Mouse (Mus musculus): ENCODE measurements around the gene Lsm8. TPM values are rescaled to one million over a fixed set of nuclear protein-coding genes. Genes with fewer than 3 reads are reported as not detected.
"Not testable (repeated sequence)": the region's sequence is repeated elsewhere in the genome, so short reads cannot be mapped to it uniquely, and the experiment has no call there.

Lsm8 gene
- polyA plus RNA-seq, 1 experiment from 2014 or later, result 242 TPM

DNA sequence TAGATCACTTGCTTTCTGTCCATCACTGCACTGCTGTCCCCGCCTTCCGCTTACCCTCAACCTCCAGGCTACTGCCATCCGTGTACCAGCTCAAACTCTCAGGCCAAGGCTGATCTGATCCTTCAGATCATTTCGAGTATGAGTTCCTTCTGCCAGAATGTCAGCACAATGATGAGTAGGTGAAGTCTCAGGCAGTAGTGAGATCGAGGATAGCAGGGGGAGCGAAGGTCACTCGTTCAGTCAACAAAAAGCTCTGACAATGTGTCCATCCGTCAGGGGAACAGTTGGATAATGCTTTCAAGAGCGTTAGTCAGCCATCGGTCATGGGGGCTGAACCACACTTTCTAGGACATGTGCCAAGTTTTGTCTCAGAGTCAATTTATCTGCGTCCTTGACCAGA, 3.9 kb upstream of the Lsm8 start:
- not testable (repeated sequence) for H3K9ac ChIP-seq (ENCODE audit: low read length); H3K27ac ChIP-seq (replicated peaks; ENCODE audit: low read depth, low read length); H3K4me1 ChIP-seq (ENCODE audit: control insufficient read depth, insufficient read depth, low read length); H3K4me3 ChIP-seq (ENCODE audit: low read depth, low read length); DNase-seq (ENCODE audit: low spot score); H3K36me3 ChIP-seq (ENCODE audit: control insufficient read depth, insufficient read depth, low read length); H3K9me3 ChIP-seq (ENCODE audit: control insufficient read depth, low read length); H3K4me2 ChIP-seq (ENCODE audit: low read depth, severe bottlenecking); H3K27me3 ChIP-seq (ENCODE audit: control insufficient read depth, insufficient read depth, low read length); ATAC-seq (ENCODE audit: insufficient number of reproducible peaks, low FRiP score, low TSS enrichment, low read depth)
- no CpG with 5 or more reads among the region's 11 CpGs for WGBS

- not testable (repeated sequence) for DNase-seq (ENCODE audit: low spot score); H3K36me3 ChIP-seq (ENCODE audit: control insufficient read depth, insufficient read depth, low read length); ATAC-seq (ENCODE audit: insufficient number of reproducible peaks, low FRiP score, low TSS enrichment, low read depth); H3K4me3 ChIP-seq (ENCODE audit: low read depth, low read length); H3K4me1 ChIP-seq (ENCODE audit: control insufficient read depth, insufficient read depth, low read length); H3K4me2 ChIP-seq (ENCODE audit: low read depth, severe bottlenecking); H3K9ac ChIP-seq (ENCODE audit: low read length); H3K27me3 ChIP-seq (ENCODE audit: control insufficient read depth, insufficient read depth, low read length); H3K27ac ChIP-seq (replicated peaks; ENCODE audit: low read depth, low read length); H3K9me3 ChIP-seq (ENCODE audit: control insufficient read depth, low read length)
- 62% methylated on average over 5 of the region's 7 CpGs for WGBS
Measured at GRCm38 (mm10) chr6:18845571-18845970, 2.8 kb upstream of the Lsm8 start.

DNA sequence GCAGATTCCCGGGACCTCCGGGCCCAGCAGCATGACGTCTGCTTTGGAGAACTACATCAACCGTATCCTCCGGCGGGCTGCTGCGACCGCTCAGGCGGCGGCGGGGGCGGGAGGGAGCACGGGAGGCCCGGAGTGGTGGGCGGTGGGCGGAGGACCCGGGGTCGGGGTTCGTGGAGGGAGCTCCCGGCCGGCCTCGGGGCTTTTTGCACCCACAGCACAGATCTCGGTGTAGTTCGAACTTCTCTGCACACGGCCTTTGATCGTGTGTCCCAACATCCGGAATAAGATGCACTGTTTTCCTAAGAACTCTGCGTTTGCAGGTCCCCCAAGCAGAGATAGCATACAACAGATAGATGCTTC, 303 bp downstream of the Lsm8 start:
- ATAC-seq (ENCODE audit: insufficient number of reproducible peaks, low FRiP score, low TSS enrichment, low read depth), result no peak
- peak overlapping the region; percentile 94 for H3K9ac ChIP-seq (ENCODE audit: low read length)
- 1% methylated on average over 28 of the region's 28 CpGs for WGBS
- 0 out of 2 replicates have a peak, but pooled peaks cover 7% of the 10 kb centered on the region for H3K4me1 ChIP-seq (ENCODE audit: control insufficient read depth, insufficient read depth, low read length)
- no peak for DNase-seq (ENCODE audit: low spot score)
- H3K4me2 ChIP-seq (ENCODE audit: low read depth, severe bottlenecking), result peak overlapping the region; percentile 53
- H3K36me3 ChIP-seq (ENCODE audit: control insufficient read depth, insufficient read depth, low read length), result no peaks in the 10 kb centered on the region
- no peaks in the 10 kb centered on the region for H3K9me3 ChIP-seq (ENCODE audit: control insufficient read depth, low read length)
- H3K27me3 ChIP-seq (ENCODE audit: control insufficient read depth, insufficient read depth, low read length), result no peaks in the 10 kb centered on the region
- peak overlapping the region; percentile 65 for H3K4me3 ChIP-seq (ENCODE audit: low read depth, low read length)
- peak overlapping the region; percentile 90 for H3K27ac ChIP-seq (replicated peaks; ENCODE audit: low read depth, low read length)

- Histone ChIP-seq H3K27ac (replicated peaks; ENCODE audit: low read depth, low read length) (no peak overlapping the region), H3K4me2 (ENCODE audit: low read depth, severe bottlenecking) (no peak overlapping the region), H3K9ac (ENCODE audit: low read length) (no peak overlapping the region)
Measured at GRCm38 (mm10) chr6:18855323-18855722, 6.9 kb downstream of the Lsm8 start.

GRCm38 (mm10) chr6:18856487-18857078, 8.2 kb downstream of the Lsm8 start:
- DNase-seq (ENCODE audit: low spot score) (no peak), ATAC-seq (ENCODE audit: insufficient number of reproducible peaks, low FRiP score, low TSS enrichment, low read depth) (no peak)
- no peak overlapping the region for H3K27ac ChIP-seq (replicated peaks; ENCODE audit: low read depth, low read length)
- H3K9ac ChIP-seq (ENCODE audit: low read length), result no peak overlapping the region
- 93% methylated on average over 3 of the region's 3 CpGs for WGBS
- H3K9me3 ChIP-seq (ENCODE audit: control insufficient read depth, low read length), result no peaks in the 10 kb centered on the region
- H3K27me3 ChIP-seq (ENCODE audit: control insufficient read depth, insufficient read depth, low read length), result no peaks in the 10 kb centered on the region
- H3K36me3 ChIP-seq (ENCODE audit: control insufficient read depth, insufficient read depth, low read length), result peaks cover 4% of the 10 kb centered on the region
- H3K4me1 ChIP-seq (ENCODE audit: control insufficient read depth, insufficient read depth, low read length), result no peaks in the 10 kb centered on the region
- no peak overlapping the region for H3K4me3 ChIP-seq (ENCODE audit: low read depth, low read length)
- H3K4me2 ChIP-seq (ENCODE audit: low read depth, severe bottlenecking), result no peak overlapping the region

More at GRCm38 (mm10) chr6:18855323-18855722, 6.9 kb downstream of the Lsm8 start:
- Histone ChIP-seq H3K27me3 (ENCODE audit: control insufficient read depth, insufficient read depth, low read length) (no peaks in the 10 kb centered on the region), H3K4me3 (ENCODE audit: low read depth, low read length) (no peak overlapping the region), H3K9me3 (ENCODE audit: control insufficient read depth, low read length) (no peaks in the 10 kb centered on the region), H3K4me1 (ENCODE audit: control insufficient read depth, insufficient read depth, low read length) (no peaks in the 10 kb centered on the region), H3K36me3 (ENCODE audit: control insufficient read depth, insufficient read depth, low read length) (peaks cover 4% of the 10 kb centered on the region)
- DNase-seq (ENCODE audit: low spot score), result no peak
- no peak for ATAC-seq (ENCODE audit: insufficient number of reproducible peaks, low FRiP score, low TSS enrichment, low read depth)

DNA sequence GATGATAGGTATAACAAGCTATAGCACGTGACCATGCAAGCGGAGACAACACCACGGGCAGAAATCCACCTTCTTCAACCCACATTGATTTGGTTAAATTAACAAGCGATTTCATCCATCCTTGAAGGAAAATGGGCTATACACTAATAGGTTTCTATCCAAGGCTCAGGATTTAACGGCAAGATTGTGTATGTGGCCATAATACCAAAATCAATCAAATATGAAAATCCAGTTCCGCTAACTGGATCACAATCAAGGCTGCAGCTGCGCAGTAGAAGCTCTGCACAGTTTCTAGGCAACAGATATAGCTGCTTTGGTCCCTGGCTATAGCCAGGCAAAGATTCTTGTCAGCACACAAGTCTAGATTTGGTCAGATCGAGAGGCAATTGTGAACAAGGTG, 17.6 kb downstream of the Lsm8 start, which contains the start of gene Ankrd7:
TSS of gene Ankrd7 (plus strand) at position 301 of the 400 bp plus-strand sequence.
- Histone ChIP-seq H3K4me1 (ENCODE audit: control insufficient read depth, insufficient read depth, low read length) (no peaks in the 10 kb centered on the region), H3K27me3 (ENCODE audit: control insufficient read depth, insufficient read depth, low read length) (no peaks in the 10 kb centered on the region), H3K9me3 (ENCODE audit: control insufficient read depth, low read length) (no peaks in the 10 kb centered on the region), H3K27ac (replicated peaks; ENCODE audit: low read depth, low read length) (no peak within 1 kb of the TSS), H3K9ac (ENCODE audit: low read length) (no peak within 1 kb of the TSS), H3K4me3 (ENCODE audit: low read depth, low read length) (no peak within 1 kb of the TSS), H3K36me3 (ENCODE audit: control insufficient read depth, insufficient read depth, low read length) (no peaks in the 10 kb centered on the region), H3K4me2 (ENCODE audit: low read depth, severe bottlenecking) (no peak within 1 kb of the TSS)
- WGBS, result 94% methylated on average over 8 of the region's 8 CpGs
- no peak for ATAC-seq (ENCODE audit: insufficient number of reproducible peaks, low FRiP score, low TSS enrichment, low read depth)
- no peak for DNase-seq (ENCODE audit: low spot score)

GRCm38 (mm10) chr6:18889030-18889429, 40.7 kb downstream of the Lsm8 start:
- H3K27ac ChIP-seq (replicated peaks; ENCODE audit: low read depth, low read length), result no peak overlapping the region
- DNase-seq (ENCODE audit: low spot score), result no peak
- H3K36me3 ChIP-seq (ENCODE audit: control insufficient read depth, insufficient read depth, low read length), result no peaks in the 10 kb centered on the region
- ATAC-seq (ENCODE audit: insufficient number of reproducible peaks, low FRiP score, low TSS enrichment, low read depth), result no peak
- no peaks in the 10 kb centered on the region for H3K9me3 ChIP-seq (ENCODE audit: control insufficient read depth, low read length)
- H3K27me3 ChIP-seq (ENCODE audit: control insufficient read depth, insufficient read depth, low read length), result no peaks in the 10 kb centered on the region
- H3K4me1 ChIP-seq (ENCODE audit: control insufficient read depth, insufficient read depth, low read length), result no peaks in the 10 kb centered on the region
- H3K4me2 ChIP-seq (ENCODE audit: low read depth, severe bottlenecking), result no peak overlapping the region
- no peak overlapping the region for H3K9ac ChIP-seq (ENCODE audit: low read length)
- no peak overlapping the region for H3K4me3 ChIP-seq (ENCODE audit: low read depth, low read length)
- WGBS, result 71% methylated on average over 2 of the region's 2 CpGs

DNA sequence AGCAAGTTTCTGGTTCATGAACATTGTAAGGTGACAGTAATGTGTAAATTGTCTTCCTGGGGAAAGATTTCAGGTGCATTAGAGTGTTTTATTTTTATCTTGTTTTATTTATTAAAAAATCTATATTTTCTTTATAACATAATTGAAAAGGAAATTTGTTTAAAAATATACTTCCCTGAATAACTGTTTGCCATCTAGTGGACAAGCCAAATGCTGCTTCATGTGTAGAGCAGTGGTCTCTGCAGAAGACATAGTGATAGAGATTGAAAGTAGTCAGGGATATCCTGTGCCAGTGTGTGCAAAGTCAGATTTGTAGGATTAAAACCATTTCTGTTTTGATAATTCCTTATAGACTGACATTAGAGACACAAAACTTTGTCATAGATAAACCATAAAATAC, 45.8 kb downstream of the Lsm8 start:
- H3K9ac ChIP-seq (ENCODE audit: low read length), result no peak overlapping the region
- H3K4me3 ChIP-seq (ENCODE audit: low read depth, low read length), result no peak overlapping the region
- H3K4me1 ChIP-seq (ENCODE audit: control insufficient read depth, insufficient read depth, low read length), result no peaks in the 10 kb centered on the region
- ATAC-seq (ENCODE audit: insufficient number of reproducible peaks, low FRiP score, low TSS enrichment, low read depth) (no peak), DNase-seq (ENCODE audit: low spot score) (no peak)
- no peaks in the 10 kb centered on the region for H3K9me3 ChIP-seq (ENCODE audit: control insufficient read depth, low read length)
- no peaks in the 10 kb centered on the region for H3K27me3 ChIP-seq (ENCODE audit: control insufficient read depth, insufficient read depth, low read length)
- no peaks in the 10 kb centered on the region for H3K36me3 ChIP-seq (ENCODE audit: control insufficient read depth, insufficient read depth, low read length)
- no peak overlapping the region for H3K4me2 ChIP-seq (ENCODE audit: low read depth, severe bottlenecking)
- no peak overlapping the region for H3K27ac ChIP-seq (replicated peaks; ENCODE audit: low read depth, low read length)

All from limb, embryonic 11.5 days (tissue).